In genomic region chr2:92768088-92768487, GRCm38 (mm10) we compare ENCODE assay signal across 11 mouse cellular contexts.
DNase-seq lines count a peak whose midpoint lies in the region; ATAC-seq and TF ChIP-seq lines count a peak whose summit lies in the region.
"Had no signal": no experiment of that assay in that cellular context is flagged by ENCODE, and none has a peak within 500 bp of the region (broad histone marks: within the 10 kb centered on the region; RNA-seq: fewer than 3 reads in every experiment).

No protein-coding gene starts in this region.

- H3K27ac ChIP-seq in forebrain, postnatal 0 days (ENCODE audit: low read depth, low read length): no peak overlapping the region
- no peak overlapping the region for H3K27ac ChIP-seq in forebrain, embryonic 12.5 days
- H3K27ac ChIP-seq in lung, postnatal 0 days (ENCODE audit: low read length): no peak overlapping the region
- no peak overlapping the region for H3K27ac ChIP-seq in heart, embryonic 10.5 days
- H3K27ac ChIP-seq: limb, embryonic 12.5 days had no signal

- H3K36me3 ChIP-seq in forebrain, postnatal 0 days (ENCODE audit: insufficient read depth): no peaks in the 10 kb centered on the region
- H3K36me3 ChIP-seq in forebrain, embryonic 12.5 days (replicated peaks): no peaks in the 10 kb centered on the region
- no peaks in the 10 kb centered on the region for H3K36me3 ChIP-seq in lung, postnatal 0 days (ENCODE audit: insufficient read depth, low read length)
- no peaks in the 10 kb centered on the region for H3K36me3 ChIP-seq in heart, embryonic 10.5 days
- H3K36me3 ChIP-seq: limb, embryonic 12.5 days had no signal

- DNase-seq in forebrain, postnatal 0 days: peak; percentile 56
- peak; percentile 15 for DNase-seq in lung, postnatal 36 days
- DNase-seq in lung, postnatal 0 days (ENCODE audit: low spot score): no peak
- peak; percentile 28 for DNase-seq in cerebellum, adult 11 months
- peak; percentile 63 for DNase-seq in heart, embryonic 10.5 days (ENCODE audit: low spot score)

- H3K4me1 ChIP-seq in forebrain, postnatal 0 days (ENCODE audit: insufficient read depth): peaks cover 3% of the 10 kb centered on the region; the same call in 1 of the 2 replicates
- H3K4me1 ChIP-seq in forebrain, embryonic 12.5 days: no peaks in the 10 kb centered on the region
- H3K4me1 ChIP-seq in lung, postnatal 0 days (ENCODE audit: insufficient read depth, low read depth, low read length): no peaks in the 10 kb centered on the region
- no peaks in the 10 kb centered on the region for H3K4me1 ChIP-seq in heart, embryonic 10.5 days
- H3K4me1 ChIP-seq: limb, embryonic 12.5 days; megakaryocyte, embryonic 14.5 days had no signal

- H3K27me3 ChIP-seq in forebrain, postnatal 0 days (ENCODE audit: insufficient read depth, low read length): no peaks in the 10 kb centered on the region
- H3K27me3 ChIP-seq in forebrain, embryonic 12.5 days: no peaks in the 10 kb centered on the region
- no peaks in the 10 kb centered on the region for H3K27me3 ChIP-seq in lung, postnatal 0 days (replicated peaks; ENCODE audit: insufficient read depth, low read length)
- 0 out of 2 replicates have a peak, but pooled peaks cover 19% of the 10 kb centered on the region for H3K27me3 ChIP-seq in heart, embryonic 10.5 days (ENCODE audit: insufficient read depth, poor library complexity, severe bottlenecking)

- H3K9me3 ChIP-seq in forebrain, postnatal 0 days (ENCODE audit: low read length): no peaks in the 10 kb centered on the region
- no peaks in the 10 kb centered on the region for H3K9me3 ChIP-seq in forebrain, embryonic 12.5 days
- no peaks in the 10 kb centered on the region for H3K9me3 ChIP-seq in lung, postnatal 0 days (ENCODE audit: low read length)
- no peaks in the 10 kb centered on the region for H3K9me3 ChIP-seq in heart, embryonic 10.5 days
- H3K9me3 ChIP-seq: limb, embryonic 12.5 days had no signal

- no peak for ATAC-seq in forebrain, postnatal 0 days
- ATAC-seq in forebrain, embryonic 12.5 days (ENCODE audit: low FRiP score): no peak
- no peak for ATAC-seq in lung, postnatal 0 days
- no peak for ATAC-seq in granulocyte monocyte progenitor cell, adult 5-6 weeks (replicated peaks; ENCODE audit: poor library complexity, severe bottlenecking)
- no peak for ATAC-seq in monocyte, adult 5-6 weeks (replicated peaks; ENCODE audit: insufficient number of reproducible peaks, low FRiP score, low TSS enrichment, poor library complexity, severe bottlenecking)
- ATAC-seq: intestine, embryonic 16.5 days had no signal

- no peak for TF ChIP-seq EP300 in lung, postnatal 0 days (IDR thresholded peaks at IDR 0.05)

- no peak overlapping the region for H3K4me3 ChIP-seq in forebrain, postnatal 0 days (ENCODE audit: low read depth, low read length)
- H3K4me3 ChIP-seq in forebrain, embryonic 12.5 days (replicated peaks): no peak overlapping the region
- H3K4me3 ChIP-seq in lung, postnatal 0 days (ENCODE audit: low read depth, low read length): no peak overlapping the region
- no peak overlapping the region for H3K4me3 ChIP-seq in heart, embryonic 10.5 days
- H3K4me3 ChIP-seq: limb, embryonic 12.5 days; megakaryocyte, embryonic 14.5 days had no signal

- no peak overlapping the region for H3K9ac ChIP-seq in forebrain, postnatal 0 days
- no peak overlapping the region for H3K9ac ChIP-seq in forebrain, embryonic 12.5 days
- no peak overlapping the region for H3K9ac ChIP-seq in lung, postnatal 0 days (replicated peaks; ENCODE audit: low read depth)
- H3K9ac ChIP-seq: limb, embryonic 12.5 days had no signal

- WGBS in forebrain, postnatal 0 days: 32% methylated on average over 2 of the region's 2 CpGs
- 71% methylated on average over 2 of the region's 2 CpGs for WGBS in forebrain, embryonic 12.5 days
- 25% methylated on average over 2 of the region's 2 CpGs for WGBS in lung, postnatal 0 days
- whole genome bisulfite sequencing in heart, embryonic 10.5 days: 49% methylated on average over 2 of the region's 2 CpGs

- H3K4me2 ChIP-seq in forebrain, postnatal 0 days (ENCODE audit: low read depth): no peak overlapping the region
- H3K4me2 ChIP-seq in forebrain, embryonic 12.5 days: no peak overlapping the region
- no peak overlapping the region for H3K4me2 ChIP-seq in lung, postnatal 0 days (replicated peaks; ENCODE audit: low read depth, low read length)
- H3K4me2 ChIP-seq: limb, embryonic 12.5 days had no signal

- no peak for TF ChIP-seq CTCF in forebrain, postnatal 0 days (IDR thresholded peaks at IDR 0.05; ENCODE audit: low read depth)
- no peak for TF ChIP-seq CTCF in lung, postnatal 0 days (IDR thresholded peaks at IDR 0.05)
